Mouse (Mus musculus) CD8-positive naive resting alpha-beta T cell, adult 2 months (primary cell): ENCODE results near the gene Sympk.

Experiments used
- DNase-seq, 2 experiments: peaks; one replicate each; pipeline ENCODE4 v3.0.0; 2022; ENCODE audit warnings: low read depth in 2 of 2, low spot score in 2 of 2

Gene Sympk

DNA sequence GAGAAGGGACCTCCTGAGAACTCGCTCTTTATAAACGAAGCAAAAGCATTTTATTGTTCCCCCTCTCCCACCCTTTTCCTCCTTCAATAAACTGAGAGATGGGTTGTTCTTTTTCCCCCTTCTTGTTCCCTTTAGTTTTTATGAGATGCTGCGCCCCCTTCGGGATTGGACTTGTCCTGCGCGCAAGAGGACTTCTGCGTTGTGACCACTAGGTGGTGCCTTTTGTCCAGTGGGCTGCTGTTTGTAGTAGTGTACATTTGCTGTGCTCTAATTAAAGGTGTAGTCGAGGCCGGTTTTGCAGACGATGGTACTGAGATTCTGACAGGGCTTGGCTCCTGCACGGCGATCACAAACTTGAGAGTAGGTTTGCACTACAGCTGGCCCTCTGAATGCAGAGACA lies 17.7 kb upstream of the Sympk start:
- DNase-seq: peak; percentile 73 to 82

DNA sequence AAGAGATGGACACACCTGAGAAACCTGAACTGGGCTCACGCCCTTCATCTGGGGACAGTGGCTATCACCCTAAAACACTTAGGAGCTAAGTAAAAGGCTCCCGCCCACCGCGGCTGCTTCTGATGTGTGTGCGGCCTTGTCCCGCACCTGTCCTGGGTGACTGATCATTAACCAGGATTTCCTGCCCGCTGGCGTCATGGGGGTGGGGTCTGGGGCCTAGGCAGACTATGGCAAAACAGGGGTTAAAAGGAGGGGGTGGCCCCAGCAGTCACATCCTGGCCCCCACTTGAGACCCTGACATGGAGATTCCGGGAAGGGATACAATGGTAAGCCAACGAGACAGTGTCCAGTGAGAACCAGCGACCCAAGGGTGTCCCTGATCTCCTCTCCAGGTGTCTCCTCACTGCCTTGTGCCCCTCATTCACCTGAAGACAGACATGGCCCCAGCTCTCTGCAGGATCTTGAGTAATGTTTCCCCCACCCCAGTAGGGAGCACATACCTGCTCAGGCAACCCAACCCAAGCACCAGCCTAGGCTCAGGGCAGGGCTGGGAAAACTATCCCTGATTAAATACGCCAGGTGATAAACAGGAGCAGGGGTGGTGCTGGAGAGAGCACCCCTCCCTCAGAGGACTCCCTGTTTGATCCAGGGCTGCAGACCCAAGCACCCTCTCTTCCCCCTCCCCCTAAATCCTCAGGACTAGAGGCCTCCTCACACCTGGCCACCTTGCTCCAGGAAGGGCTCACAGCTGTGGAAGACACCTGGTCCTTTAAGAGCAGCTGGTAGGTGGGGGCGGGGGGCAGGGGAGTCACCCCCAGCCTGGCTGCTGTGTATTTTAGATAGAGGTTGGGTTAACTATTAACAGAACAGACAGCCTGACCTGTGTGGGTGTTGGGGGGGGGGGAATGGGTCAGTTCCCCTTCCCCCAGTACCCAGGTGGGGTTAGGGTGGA lies 16.9 kb upstream of the Sympk start:
- DNase-seq: no peak

DNA sequence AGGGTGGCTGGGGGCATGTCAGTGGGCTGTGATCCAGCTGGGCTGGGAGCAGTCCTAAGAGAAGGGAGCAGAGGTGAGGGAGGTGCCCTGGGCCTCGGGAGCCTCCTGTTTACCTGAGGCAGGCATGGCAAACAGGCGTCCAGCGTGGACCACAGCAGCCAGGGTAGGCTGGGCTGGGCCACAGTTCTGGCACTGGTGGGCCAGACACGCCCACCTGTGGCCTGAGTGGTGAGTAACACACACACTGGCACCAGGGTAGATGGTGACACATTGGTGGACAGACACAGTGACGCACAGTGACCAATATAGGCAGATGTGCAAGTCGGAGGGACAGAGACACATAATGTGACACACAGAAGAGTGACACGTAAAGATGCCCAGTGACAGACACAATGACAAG lies 13.6 kb upstream of the Sympk start:
- DNase-seq: no peak

DNA sequence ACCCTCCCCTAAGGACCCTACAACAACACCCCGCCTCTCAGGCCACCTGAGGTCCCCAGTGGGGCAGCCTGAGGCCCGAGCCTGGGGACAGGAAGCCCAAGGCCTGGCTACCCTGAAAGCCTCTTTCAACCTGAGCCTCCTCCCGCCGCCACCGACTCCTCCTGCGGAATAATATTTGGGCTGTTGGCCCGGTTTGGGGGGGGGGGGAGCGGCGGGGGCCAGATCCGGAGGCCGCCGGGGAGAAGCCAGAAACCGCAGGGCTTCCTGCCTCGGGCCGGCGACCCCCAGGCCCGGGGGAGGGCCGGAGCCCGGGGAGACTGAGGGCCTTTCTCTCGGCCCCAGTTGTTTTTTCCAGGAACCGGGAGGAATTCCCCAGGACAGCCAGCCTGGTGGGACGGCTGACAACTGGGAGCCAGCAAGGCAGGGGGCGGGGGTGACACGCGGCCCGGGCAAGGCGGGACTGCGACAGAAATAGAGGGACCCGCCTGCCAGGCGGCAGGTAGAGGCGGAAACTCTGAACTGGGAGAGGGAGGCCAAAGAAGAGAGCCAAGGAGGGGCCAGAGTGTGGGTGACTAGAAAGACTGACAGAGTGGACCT lies 12.1 kb upstream of the Sympk start:
- no peak for DNase-seq

DNA sequence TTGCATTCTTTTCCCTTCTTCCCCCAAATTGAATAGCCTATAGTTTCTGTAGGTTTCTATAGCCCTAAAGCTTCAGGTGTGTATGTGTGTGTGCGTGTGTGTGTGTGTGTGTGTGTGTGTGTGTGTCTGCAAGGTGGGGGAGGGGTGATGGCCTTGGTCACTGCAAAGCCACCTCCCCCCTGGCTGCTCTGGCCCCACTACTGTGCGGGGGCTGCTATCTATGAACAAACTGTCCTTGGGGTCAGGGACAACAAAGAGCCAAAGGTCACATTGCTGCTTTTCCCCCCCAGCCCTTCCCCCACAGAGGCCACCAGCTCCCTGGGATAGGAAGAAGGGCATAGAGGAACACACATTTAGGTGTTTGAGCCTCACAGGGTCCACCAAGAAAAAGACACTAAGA lies 11.3 kb upstream of the Sympk start:
- no peak for DNase-seq

DNA sequence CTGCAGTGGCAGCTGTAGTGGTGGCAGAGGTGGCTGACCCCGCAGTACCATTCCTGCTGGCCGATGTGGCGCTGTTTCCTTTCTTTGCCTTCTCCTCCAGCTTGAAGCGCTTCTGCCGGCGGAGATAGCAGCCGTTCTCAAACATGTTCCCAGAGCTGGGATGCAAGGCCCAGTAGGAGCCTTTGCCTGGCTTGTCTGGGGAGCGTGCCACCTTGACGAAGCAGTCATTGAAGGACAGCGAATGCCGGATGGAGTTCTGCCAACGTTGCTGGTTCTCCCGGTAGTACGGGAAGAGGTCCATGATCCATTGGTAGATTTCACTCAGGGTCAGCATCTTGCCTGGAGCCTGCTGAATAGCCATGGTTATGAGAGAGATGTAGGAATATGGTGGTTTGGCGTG lies 9.7 kb upstream of the Sympk start:
- no peak for DNase-seq

DNA sequence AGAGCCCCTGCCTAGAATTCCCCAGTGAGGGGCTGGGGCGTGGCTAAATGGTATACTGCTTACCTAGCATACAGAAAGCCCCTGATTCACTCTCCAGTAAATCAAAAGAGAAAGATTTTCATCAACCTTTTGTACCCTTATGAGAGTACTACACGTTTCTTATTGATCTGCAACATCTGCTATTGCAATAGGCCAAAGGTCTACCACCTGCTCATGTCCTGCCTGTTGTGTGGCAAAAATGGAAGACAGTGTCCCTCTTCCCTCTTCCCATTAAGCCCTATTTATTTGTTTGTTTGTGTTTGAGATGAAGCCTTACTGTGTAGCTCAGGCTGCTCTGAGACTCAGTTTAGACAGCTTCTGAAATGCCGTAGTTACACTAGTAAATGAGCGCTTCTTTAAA lies 8.1 kb upstream of the Sympk start:
- DNase-seq: no peak

DNA sequence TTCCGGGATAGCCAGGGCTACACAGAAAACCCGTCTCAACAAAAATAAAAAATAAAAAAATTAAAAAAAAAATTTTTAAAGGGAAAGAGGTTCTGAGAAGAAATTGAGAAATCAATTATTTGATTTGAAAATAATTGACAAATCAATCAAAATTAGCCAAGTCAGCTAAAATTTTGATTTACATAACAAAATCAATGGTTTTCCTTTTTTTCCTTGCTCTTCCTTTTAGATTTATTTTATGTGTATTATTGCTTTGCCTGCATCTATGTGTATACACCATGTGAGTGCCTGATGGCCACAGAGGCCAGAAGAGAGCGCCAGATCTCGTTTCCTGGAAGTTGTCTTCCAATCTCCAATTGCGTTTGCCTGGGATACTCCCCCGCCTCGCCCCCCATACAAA lies 6.3 kb upstream of the Sympk start:
- DNase-seq: no peak

DNA sequence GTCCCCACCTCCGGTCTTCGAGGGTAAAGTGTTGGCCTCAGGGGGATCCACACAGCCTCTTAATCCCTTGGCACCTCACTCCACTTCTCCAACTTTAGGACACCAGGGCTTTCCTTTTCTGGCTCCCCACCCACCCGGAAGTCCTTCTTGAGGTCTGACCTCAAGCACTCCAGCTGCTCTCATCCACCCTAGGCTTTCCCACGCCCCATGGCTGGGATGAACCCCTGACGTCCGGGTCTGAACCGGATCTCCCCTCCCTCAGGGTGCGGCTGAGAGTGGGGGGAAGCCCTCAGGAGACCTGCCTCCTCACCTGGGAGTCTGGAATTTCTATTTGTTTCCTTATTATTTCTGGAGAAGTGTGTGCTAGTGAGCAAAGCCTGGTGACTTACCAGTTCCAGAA lies 3.1 kb upstream of the Sympk start:
- no peak for DNase-seq

DNA sequence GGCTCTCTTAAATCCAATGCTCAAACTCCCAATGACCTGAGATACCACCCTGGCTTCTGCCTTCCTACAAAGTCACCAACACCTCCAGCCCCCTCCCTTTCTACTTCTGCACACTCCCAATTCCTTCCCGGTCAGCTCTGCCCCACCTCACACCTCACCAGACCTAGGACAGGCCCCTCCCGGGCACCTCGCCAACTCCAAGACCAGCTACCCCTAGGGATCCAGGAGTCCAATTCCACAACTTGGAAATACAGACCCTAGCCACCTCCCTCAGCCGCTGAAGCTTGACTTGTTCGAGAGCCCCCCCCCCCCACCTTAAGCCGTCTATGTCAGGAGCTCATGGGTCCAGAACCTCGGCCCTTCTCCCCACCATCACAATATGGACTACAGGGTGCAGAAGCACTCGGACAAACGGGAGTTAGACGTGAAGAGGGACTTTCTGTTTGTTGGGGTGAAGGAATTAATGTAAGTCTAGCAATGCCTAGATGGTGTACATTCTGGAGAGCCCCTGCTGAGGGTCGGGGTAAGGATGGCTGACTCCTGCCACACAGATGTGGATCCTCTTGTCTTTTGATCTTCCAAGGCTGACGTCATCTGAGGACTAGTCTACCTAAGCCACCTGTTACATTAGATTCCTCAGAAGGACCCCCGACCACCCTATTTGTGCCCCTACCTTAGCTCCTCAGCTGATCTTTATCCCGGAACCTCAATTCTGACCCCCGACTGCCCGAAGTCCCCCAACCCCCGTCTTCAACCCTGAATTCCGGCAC lies 1.8 kb upstream of the Sympk start:
- DNase-seq: no peak

DNA sequence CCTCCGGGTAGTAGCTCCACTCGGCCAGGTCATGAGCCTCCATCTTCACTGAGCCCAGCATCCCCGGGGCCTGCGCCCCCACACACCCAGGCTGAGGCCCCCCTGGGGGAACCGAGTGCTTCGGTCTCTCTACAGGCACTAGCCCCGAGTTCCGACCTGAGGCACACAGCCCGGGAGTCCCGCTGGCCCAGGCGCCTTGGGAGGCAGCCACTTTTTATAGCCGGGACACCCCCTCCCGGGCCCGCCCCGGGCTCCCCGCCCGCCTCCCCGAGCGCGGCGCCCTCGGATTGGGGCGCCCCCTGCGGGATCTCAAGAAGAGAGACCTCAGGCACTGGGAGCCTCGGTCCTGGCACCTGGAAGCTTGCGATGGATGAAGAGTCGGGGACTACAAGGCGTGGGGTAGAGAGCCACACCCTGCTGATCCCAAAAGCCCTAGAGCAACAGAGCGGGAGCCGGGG lies 791 bp upstream of the Sympk start, which contains the start of gene Foxa3:
Gene Foxa3, minus strand, starts transcription at position 182 of the 458 bp plus-strand sequence.
- DNase-seq: peak in 1 of 2 experiments; percentile 29

DNA sequence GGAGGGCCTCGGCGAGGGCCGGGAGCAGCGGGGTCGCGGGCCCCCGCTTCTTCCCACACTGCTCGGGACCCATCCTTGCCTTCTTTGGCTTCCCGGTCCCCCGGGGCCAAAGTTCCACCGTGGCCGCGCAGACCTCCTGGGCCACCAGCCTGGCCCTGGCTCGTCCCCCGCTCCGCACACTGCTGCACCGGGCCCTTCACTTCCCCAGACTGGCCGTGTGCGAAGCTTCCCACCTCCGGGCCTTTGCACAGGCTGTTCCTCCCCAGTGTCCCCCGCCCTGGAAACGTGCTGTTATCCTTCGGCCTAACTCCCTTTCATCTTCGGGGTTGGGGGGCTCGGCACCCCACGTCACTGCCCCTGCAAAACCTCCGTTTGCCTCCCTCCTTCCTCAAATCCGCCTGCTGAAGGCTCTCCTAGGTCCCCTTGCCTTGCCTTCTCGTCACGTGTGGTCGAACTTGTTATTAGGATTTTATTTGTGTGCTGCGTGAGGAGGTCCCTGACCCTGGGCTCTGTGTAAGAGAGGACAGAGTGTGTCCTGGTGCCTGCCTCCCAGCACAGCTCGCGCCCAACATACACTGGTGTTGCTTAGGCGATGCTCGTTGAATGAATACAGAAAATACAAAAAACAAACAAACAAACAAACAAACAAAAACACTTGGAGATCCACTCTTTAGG lies 541 bp downstream of the Sympk start:
- DNase-seq: peak in 1 of 2 experiments; percentile 20

DNA sequence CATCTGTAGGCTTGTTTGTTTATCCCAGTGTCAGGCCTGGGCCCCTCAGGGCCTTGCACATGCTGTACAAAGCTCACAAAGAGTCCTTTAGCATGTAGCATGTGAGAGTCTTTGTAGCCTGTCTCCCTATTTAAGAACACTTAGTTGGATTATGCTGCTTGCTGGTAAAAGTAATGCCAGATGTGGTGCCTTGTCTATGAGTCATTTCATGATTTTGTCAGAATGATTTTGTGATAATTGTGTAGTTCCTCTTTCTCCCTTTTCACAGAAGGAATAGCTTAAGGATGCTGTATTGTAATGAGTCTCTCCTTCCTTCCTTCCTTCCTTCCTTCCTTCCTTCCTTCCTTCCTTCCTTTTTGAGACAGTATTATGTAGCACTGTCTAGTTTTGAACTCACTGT lies 3.9 kb downstream of the Sympk start:
- DNase-seq: no peak

DNA sequence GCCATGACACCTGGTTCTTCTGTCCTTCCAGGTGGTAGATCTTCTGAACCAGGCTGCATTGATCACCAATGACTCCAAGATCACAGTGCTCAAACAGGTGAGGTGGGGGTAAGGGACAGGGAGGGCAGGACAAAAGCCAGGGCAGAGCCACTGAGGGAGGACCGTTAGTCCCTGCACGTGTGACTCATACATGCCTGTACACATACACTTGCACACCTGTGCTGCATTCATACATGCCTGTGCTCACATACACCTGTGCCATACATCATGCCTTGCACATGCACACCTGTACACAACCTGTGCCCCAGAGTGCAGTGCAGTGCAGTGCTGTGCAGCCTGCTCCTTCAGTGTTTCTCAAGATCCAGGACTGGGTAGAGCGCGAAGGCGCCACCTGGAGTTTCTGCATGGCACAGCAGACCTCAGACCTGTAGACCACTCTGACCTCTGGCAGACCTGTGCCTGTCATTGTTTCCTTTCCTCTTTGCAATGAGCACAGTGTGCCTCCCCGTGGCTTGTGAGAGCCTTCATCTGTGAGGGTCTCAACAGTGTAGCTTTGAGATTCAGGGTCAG lies 5.0 kb downstream of the Sympk start:
- peak; percentile 35 to 53 for DNase-seq

DNA sequence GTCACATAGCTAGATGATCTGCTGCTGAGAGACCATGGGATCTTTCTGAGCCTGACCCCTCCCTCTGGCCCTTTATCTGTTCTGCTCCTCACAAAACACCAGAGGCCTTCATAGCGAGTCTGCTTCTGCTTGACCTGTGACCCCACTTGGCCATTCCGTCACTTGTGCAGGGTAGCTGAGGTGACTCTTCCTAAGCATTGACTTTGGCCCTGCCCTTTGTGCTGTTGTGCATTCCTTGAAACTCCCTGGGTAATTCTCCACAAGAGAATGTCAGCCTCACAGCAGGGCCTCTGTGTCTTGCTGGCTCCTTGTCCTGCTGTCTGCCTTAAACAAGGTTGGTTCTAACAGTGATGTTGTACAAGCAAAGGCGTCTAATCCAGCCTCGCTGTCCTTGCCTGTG lies 7.5 kb downstream of the Sympk start:
- no peak for DNase-seq

DNA sequence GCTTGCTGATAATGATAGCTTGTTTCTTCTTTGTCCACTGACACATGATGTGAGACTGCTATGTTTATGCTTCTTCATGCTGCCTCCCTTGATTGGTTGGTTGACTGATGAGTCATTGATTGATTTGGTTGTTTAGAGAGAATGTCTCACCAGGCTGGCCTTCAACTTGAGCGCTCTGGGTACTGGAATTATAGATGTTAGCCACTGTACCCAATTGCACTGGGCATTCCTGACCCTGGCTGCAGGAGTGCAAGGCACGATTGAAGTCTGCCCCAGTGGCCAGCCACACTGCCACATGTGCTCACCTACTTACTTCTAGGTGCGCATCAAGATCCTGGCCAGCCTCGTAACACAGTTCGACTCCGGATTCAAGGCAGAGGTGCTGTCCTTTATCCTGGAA lies 20.4 kb downstream of the Sympk start:
- DNase-seq: no peak

DNA sequence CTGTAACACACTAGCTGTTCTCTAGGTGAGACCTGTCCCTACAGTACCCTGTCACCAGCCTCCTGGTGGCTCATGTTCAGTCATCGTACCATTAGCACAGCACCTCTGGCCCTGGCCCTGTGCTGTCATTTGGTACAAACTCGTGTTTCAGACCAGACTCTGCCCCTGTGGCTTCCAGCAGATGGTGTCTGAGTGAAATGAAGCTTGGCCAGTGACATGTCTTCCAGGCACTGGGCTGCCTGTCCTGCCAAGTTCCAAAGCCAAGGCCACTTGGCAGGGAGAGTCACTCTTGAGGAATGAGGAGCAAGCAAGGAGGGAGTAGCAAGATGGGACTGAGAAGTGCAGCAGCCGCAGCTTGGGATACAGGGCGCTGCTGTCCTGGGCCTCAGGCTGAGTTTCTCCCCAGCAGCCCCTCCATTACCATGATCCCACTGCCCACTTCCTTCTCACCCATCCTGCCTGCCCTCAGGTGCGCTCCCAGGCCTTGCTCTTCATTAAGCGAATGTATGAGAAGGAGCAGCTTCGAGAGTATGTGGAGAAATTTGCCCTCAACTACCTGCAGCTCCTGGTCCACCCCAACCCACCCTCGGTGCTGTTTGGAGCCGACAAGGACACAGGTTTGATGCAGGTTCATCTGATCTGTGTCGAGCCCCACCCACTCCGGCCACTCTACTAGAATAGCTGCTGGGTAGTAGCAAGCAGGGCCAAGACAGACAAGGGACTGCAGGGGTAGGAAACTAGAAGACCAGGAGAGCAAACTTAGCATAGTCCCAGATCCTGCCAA lies 22.3 kb downstream of the Sympk start:
- DNase-seq: no peak

DNA sequence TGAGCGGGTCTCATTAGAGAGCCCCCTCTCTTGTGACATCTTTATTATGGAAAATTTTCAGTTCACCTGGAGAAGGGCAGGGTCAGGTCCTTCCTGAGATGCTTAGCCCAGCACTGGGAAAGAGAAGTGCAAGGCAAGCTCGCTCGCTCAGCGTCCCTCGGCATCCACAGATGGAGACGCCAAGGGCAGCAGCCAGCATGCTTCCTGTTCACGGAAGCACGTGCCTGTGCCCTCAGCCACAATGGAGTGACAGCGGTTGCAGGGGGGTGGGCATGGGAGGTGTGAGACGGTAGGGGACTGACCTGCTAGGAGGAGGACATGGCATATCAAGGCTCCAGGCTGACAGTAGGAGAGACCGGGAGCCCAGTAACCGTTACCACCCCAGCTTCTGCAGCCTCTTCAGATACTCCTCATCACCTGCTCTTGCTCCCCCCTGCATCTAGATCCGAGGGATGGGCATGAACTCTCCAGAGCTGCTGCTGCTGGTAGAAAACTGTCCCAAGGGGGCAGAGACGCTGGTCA lies 23.9 kb downstream of the Sympk start:
- no peak for DNase-seq

DNA sequence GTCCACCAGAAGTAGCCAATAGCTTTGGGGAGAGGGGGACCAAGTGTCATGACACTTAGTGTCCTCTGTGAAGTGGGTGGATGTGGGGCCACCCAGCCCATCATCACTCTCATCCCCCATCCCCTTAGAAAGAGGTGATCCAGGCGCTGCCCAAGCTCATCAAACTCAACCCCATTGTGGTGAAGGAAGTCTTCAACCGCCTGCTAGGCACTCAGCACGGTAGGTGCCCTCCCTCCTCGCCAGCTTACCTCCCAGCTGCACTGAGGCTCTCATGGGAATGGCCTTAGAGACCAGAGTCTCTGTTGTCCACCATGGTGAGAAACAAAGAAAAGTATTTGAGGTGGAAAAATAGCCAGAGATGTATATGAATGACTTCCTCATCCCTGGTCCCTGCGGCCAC lies 25.1 kb downstream of the Sympk start:
- DNase-seq: no peak

DNA sequence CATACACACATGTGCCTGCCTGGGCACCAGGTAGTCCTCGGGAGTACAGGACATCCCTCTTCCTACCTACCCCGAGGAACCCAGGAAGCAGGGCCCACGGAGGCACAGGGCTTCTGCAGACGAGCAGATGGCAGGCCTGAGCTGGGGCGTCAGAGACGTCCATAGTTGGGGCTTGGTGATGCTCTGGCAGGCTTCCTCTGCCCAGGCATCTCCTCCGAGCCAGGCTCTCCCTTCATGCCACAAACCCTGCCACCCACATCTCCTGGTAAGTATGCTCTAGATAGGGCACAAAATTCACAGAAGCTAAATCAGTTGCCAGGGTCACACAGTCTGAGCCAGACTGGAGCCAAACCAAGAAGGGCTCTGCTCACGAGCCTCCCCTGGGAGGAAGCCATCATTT lies 26.0 kb downstream of the Sympk start:
- DNase-seq: no peak
